Mouse (Mus musculus) lung, postnatal 0 days (tissue): ENCODE measurements around the gene Tma7.

Experiments used
- CTCF ChIP-seq: IDR thresholded peaks from 2 replicates; pipeline ENCODE4 v1.5.1; 2016; ENCODE audit warnings: antibody characterized with exemption, mild to moderate bottlenecking
- EP300 ChIP-seq: IDR thresholded peaks from 2 replicates; pipeline ENCODE4 v1.6.1; 2016; ENCODE audit warnings: antibody characterized with exemption, mild to moderate bottlenecking, control low read depth

- TF ChIP-seq CTCF = no peak
- TF ChIP-seq EP300 = no peak
Measured at GRCm38 (mm10) chr9:109052490-109053260, 29.7 kb downstream of the Tma7 start.
